Mouse (Mus musculus): ENCODE measurements around the gene Trub2.
"Not testable (repeated sequence)": the region's sequence is repeated elsewhere in the genome, so short reads cannot be mapped to it uniquely, and the experiment has no call there.

The Trub2 gene

GRCm38 (mm10) chr2:29781256-29781655 is 7.0 kb downstream of the Trub2 start:
- not testable (repeated sequence) for DNase-seq (ENCODE audit: extremely low spot score, low read depth, low spot score)

GRCm38 (mm10) chr2:29773323-29773722 is 15.0 kb downstream of the Trub2 start:
- DNase-seq (ENCODE audit: extremely low spot score, low read depth, low spot score), result no peak

- DNase-seq (ENCODE audit: extremely low spot score, low read depth, low spot score), result no peak
Observed at GRCm38 (mm10) chr2:29771611-29772461, 16.5 kb downstream of the Trub2 start.

- no peak for DNase-seq (ENCODE audit: extremely low spot score, low read depth, low spot score)
Observed at GRCm38 (mm10) chr2:29770162-29770561, 18.1 kb downstream of the Trub2 start.

- no peak for DNase-seq (ENCODE audit: extremely low spot score, low read depth, low spot score)
Observed at GRCm38 (mm10) chr2:29768901-29769300, 19.4 kb downstream of the Trub2 start.

- DNase-seq (ENCODE audit: extremely low spot score, low read depth, low spot score), result no peak
Observed at GRCm38 (mm10) chr2:29767976-29768709, 20.2 kb downstream of the Trub2 start.

- DNase-seq (ENCODE audit: extremely low spot score, low read depth, low spot score), result no peak
Observed at GRCm38 (mm10) chr2:29764831-29765230, 23.5 kb downstream of the Trub2 start.

GRCm38 (mm10) chr2:29755693-29756092 is 32.6 kb downstream of the Trub2 start:
- DNase-seq (ENCODE audit: extremely low spot score, low read depth, low spot score), result no peak

- no peak for DNase-seq (ENCODE audit: extremely low spot score, low read depth, low spot score)
Observed at GRCm38 (mm10) chr2:29752397-29752796, 35.9 kb downstream of the Trub2 start.

- DNase-seq (ENCODE audit: extremely low spot score, low read depth, low spot score), result no peak
Observed at GRCm38 (mm10) chr2:29751497-29751896, 36.8 kb downstream of the Trub2 start, which contains the start of gene Gm13420. Gm13420 (minus strand) TSS chr2:29751685.

GRCm38 (mm10) chr2:29748499-29748898 is 39.8 kb downstream of the Trub2 start:
- no peak for DNase-seq (ENCODE audit: extremely low spot score, low read depth, low spot score)

- DNase-seq (ENCODE audit: extremely low spot score, low read depth, low spot score), result no peak
Observed at GRCm38 (mm10) chr2:29747852-29748251, 40.5 kb downstream of the Trub2 start.

- DNase-seq (ENCODE audit: extremely low spot score, low read depth, low spot score), result no peak
Observed at GRCm38 (mm10) chr2:29747188-29747782, 41.0 kb downstream of the Trub2 start.

GRCm38 (mm10) chr2:29744256-29744655 is 44.0 kb downstream of the Trub2 start:
- DNase-seq (ENCODE audit: extremely low spot score, low read depth, low spot score), result no peak

- no peak for DNase-seq (ENCODE audit: extremely low spot score, low read depth, low spot score)
Observed at GRCm38 (mm10) chr2:29741207-29741606, 47.1 kb downstream of the Trub2 start.

- DNase-seq (ENCODE audit: extremely low spot score, low read depth, low spot score), result no peak
Observed at GRCm38 (mm10) chr2:29739368-29739767, 48.9 kb downstream of the Trub2 start.

GRCm38 (mm10) chr2:29738799-29739198 is 49.5 kb downstream of the Trub2 start:
- DNase-seq (ENCODE audit: extremely low spot score, low read depth, low spot score), result no peak

GRCm38 (mm10) chr2:29737209-29737925 is 50.9 kb downstream of the Trub2 start:
- no peak for DNase-seq (ENCODE audit: extremely low spot score, low read depth, low spot score)

GRCm38 (mm10) chr2:29735708-29736107 is 52.6 kb downstream of the Trub2 start:
- DNase-seq (ENCODE audit: extremely low spot score, low read depth, low spot score), result no peak

GRCm38 (mm10) chr2:29733348-29733747 is 55.0 kb downstream of the Trub2 start:
- no peak for DNase-seq (ENCODE audit: extremely low spot score, low read depth, low spot score)

GRCm38 (mm10) chr2:29732559-29732958 is 55.7 kb downstream of the Trub2 start:
- no peak for DNase-seq (ENCODE audit: extremely low spot score, low read depth, low spot score)
